Mouse (Mus musculus) thymus, postnatal 25 days (tissue): ENCODE measurements around the gene Olfr1047.
"Not testable (repeated sequence)": the region's sequence is repeated elsewhere in the genome, so short reads cannot be mapped to it uniquely, and the experiment has no call there.

Experiments used
- DNase-seq: peaks from one replicate; pipeline ENCODE4 v3.0.0; 2022

Gene Olfr1047

DNA sequence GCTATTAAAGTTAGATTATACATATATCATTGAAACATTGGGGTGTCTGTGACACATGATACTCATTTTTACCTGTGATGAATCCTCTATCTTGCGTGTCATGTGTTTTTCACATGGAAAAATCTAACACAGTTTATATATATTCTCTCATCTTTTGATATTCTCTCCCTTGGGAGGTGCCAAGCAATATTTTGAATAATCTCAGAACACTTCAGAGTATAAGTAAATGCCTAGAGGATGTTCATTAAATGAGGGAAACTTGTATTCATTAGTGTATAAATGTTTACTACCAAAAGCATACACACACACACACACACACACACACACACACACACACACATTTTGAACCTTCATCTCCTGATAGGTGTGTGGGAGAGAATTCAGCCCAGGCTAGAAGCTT lies at the start of gene Olfr1047:
Olfr1047 (minus strand) TSS at position 101 of the 400 bp plus-strand sequence.
- DNase-seq, result no peak

DNA sequence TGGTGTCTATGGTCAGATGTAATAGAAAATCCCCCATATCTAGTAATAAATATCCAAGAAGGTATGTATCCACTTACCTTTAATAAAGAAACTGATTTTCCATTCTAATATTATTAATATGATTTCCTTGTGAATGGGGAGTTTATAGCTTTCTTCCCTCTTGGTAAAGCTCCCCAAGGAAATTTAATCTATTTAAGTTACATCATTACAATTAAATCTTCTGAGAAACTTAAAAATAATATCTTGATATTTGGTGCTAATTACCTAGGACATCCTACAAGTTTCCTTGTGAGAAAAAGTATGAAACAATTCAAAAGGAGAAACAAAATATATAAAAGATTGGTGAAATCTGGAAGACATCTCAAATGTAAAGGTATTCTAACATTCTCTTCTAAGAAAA lies 47.8 kb upstream of the Olfr1047 start, which contains the start of gene Olfr1051:
Olfr1051 (minus strand) TSS at position 101 of the 400 bp plus-strand sequence.
- DNase-seq, result not testable (repeated sequence)

DNA sequence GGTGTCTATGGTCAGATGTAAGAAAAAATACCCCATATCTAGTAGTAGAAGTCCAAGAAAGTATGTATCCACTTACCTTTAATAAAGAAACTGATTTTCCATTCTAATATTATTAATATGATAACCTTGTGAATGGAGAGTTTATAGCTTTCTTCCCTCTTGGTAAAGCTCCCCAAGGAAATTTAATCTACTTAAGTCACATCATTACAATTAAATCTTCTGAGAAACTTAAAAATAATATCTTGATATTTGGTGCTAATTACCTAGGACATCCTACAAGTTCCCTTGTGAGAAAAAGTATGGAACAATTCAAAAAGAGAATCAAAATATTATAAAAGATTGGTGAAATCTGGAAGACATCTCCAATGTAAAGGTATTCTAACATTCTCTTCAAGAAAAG lies 27.0 kb upstream of the Olfr1047 start, which contains the start of gene Olfr1049:
Olfr1049 (minus strand) TSS at position 101 of the 400 bp plus-strand sequence.
- DNase-seq, result not testable (repeated sequence)

DNA sequence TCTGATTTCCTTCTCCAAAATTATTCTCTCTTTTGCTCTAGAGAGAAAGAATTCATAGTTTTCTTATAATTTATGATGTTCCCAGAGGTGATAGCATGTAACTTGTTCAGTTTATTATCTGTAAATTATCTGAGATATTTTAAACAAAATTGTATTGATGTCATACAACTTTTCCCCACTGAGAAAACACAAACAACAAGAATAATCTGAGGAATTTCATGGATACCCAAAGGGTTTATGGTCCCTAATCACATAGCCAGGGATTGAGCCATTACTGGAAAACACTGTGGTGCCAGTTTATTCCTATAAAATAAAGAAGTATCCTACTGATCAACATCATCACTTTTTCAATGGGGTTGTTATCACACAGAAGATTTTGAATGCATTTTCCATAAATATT lies 9.0 kb upstream of the Olfr1047 start, which contains the start of gene Olfr1048:
Olfr1048 (minus strand) TSS at position 101 of the 400 bp plus-strand sequence.
- no peak for DNase-seq

DNA sequence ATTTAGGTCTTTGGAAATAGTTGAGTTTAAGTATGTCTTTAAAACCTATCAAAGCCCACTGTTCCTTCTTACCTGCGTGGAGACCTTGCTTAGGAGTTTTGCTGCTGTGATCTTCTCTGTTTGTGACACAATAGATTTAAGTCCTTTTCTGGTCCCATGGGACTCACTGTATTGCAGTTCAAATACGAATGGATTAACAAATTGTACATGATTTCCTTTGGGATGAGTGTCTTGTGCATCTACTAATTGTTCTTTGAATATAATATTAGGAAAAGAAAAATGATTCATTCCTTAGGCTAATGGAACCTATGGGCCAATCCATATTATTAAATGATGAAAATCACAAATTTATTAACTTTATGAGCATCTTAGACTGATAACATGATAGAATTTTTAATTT lies 12.0 kb downstream of the Olfr1047 start, which contains the start of gene Olfr1046:
Olfr1046 (minus strand) TSS at position 101 of the 400 bp plus-strand sequence.
- DNase-seq, result no peak

DNA sequence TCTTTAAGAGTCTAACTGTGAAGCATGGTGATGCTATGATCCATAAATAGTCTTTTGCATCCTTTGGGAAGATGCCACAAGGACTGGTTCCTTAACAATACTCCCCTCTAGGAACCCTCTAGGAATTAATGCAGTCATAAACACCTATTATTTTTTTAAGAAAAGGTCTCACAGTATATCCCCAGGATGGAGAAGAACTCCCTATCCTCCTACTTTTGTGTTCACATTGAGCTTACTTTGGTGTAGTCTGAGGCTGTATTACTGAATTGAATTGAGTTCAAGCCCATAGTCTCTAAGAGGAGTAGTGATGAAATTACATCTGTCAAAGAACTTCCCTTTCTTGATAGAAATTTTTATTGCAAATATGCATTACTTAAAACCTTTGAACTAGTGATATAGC lies 28.3 kb downstream of the Olfr1047 start, which contains the start of gene Olfr1045:
Olfr1045 (minus strand) TSS at position 101 of the 400 bp plus-strand sequence.
- no peak for DNase-seq

DNA sequence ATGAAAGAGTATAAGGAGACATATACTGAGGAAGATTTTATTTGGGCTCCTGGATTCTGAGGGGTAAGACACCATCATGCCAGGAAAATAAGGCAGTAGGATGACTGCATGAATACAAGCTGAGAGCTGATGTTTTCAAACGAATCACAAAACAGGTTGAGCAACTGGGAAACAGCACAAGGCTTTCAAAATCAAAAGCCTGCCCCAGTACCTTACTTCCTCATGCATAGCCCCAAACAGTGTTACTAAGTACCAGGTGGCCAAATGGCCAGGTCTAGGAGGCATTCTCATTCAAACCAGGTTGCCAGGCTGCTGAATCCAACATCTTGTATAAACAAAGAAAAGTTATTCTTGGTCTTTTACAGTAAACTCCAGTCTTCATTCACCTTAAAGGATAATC lies 35.3 kb downstream of the Olfr1047 start:
- DNase-seq, result no peak

DNA sequence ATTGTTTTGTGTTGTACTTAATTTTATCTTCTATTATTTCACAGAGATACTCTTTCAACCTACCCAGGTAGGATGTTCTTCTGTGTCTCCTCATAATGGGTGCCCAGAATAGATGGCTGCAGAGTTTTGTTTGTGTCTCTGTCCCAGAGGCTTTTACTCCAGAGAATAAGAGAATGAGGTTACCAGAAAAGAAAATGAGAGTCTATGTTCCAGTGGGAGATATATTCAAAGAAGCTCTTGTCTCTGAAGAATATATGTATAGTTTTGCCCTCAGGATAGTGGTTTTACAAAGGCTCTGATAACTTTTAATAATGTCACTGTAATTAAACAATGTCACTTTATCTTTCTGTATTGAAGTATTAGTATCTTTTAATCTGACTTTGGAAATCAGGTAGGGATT lies 45.6 kb downstream of the Olfr1047 start, which contains the start of gene Olfr52:
Olfr52 (minus strand) TSS at position 101 of the 400 bp plus-strand sequence.
- no peak for DNase-seq

DNA sequence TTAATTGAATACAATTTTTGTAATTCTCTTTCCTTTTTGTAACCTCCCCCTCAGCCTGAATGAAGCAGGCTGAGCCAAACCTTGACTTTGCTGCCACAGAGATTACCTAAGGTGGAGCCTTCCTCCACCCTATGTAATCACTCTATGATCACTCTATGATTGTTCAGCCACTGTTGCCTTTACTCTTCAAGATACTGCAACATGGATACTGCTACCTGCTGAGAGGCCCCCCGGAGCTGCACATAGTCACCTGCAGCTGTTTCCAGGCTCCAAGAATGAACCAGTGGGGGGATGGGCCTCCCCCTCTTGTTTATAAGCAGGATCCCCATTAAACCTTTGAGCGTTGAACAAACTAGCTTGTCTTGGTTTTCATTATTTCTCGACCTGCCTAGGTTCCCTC lies 51.3 kb downstream of the Olfr1047 start:
- no peak for DNase-seq

DNA sequence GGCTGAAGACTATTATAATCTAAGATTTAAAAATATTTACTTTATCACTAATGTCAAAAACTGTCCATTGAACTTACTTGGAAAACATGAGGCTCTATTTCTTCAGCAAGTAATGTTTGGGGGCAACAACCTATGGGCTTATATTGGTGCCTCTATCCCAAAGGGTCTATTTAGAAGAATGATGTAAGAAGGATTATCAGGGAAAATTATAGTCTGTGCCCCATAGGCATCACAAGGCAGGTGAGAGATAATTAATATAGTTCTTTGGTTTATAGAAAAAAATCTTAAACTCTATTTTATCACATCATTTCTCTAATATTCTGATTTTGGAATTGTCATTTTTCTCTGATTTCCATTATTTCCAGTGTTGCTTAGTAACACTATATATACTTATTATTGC lies 53.5 kb downstream of the Olfr1047 start, which contains the start of gene Olfr1044:
Olfr1044 (minus strand) TSS at position 101 of the 400 bp plus-strand sequence.
- no peak for DNase-seq
